Mouse (Mus musculus) hindbrain, embryonic 13.5 days (tissue): Measurements from ENCODE around the gene Phf6. TPM values are rescaled to one million over a fixed set of nuclear protein-coding genes. Genes with fewer than 3 reads are reported as not detected.
"Not testable (repeated sequence)": the region's sequence is repeated elsewhere in the genome, so short reads cannot be mapped to it uniquely, and the experiment has no call there.

Experiments used
- ATAC-seq: fragments of 200-750 bp; cut with Nextera tagmentation; 2 replicates; pipeline ENCODE4 v1.8.0; 2017; ENCODE audit warnings: moderate TSS enrichment; ENCODE audit not compliant: low FRiP score
- H3K27ac ChIP-seq: fragments of 300-500 bp; sonication (generic); 2 replicates; pipeline ENCODE4 v1.5.1; 2015; ENCODE audit warnings: inconsistent platforms, mild to moderate bottlenecking, moderate library complexity
- H3K27me3 ChIP-seq: fragments of 300-500 bp; sonication (generic); 2 replicates; pipeline ENCODE4 v1.6.1; 2015; ENCODE audit warnings: mild to moderate bottlenecking, inconsistent platforms
- H3K36me3 ChIP-seq: fragments of 300-500 bp; sonication (generic); 2 replicates; pipeline ENCODE4 v1.6.1; 2015; ENCODE audit warnings: mild to moderate bottlenecking, inconsistent platforms
- H3K4me1 ChIP-seq: fragments of 300-500 bp; sonication (generic); replicated peaks from 2 replicates; pipeline ENCODE4 v1.6.1; 2015; ENCODE audit warnings: inconsistent platforms
- H3K4me2 ChIP-seq: fragments of 300-500 bp; sonication (generic); 2 replicates; pipeline ENCODE4 v1.6.1; 2015; ENCODE audit warnings: inconsistent platforms, mild to moderate bottlenecking, moderate library complexity
- H3K4me3 ChIP-seq: fragments of 300-500 bp; sonication (generic); 2 replicates; pipeline ENCODE4 v1.5.1; 2015; ENCODE audit warnings: mild to moderate bottlenecking, inconsistent platforms
- H3K9ac ChIP-seq: fragments of 300-500 bp; sonication (generic); 2 replicates; pipeline ENCODE4 v1.6.1; 2015; ENCODE audit warnings: mild to moderate bottlenecking, inconsistent platforms
- H3K9me3 ChIP-seq: fragments of 300-500 bp; sonication (generic); 2 replicates; pipeline ENCODE4 v1.6.1; 2016; ENCODE audit warnings: inconsistent platforms
- WGBS: fragments of 180-500 bp; shearing (Covaris S2); methylation state at CpG from one replicate; pipeline ENCODE4 v1.1.7; 2015; 5-methylcytosine and 5-hydroxymethylcytosine counted together
- polyA plus RNA-seq: library from polyadenylated mRNA; unstranded; fragments of >200 nt; fragmentation: Nextera tagmentation; extraction: Ambion mirVana; gene quantifications from 2 replicates; pipeline ENCODE4 v1.2.1, GENCODE M21; 2015

Phf6 gene
- polyA plus RNA-seq, 1 experiment from 2014 or later, result 77.8 TPM

- Histone ChIP-seq H3K27ac (peak within 1 kb of the TSS; percentile 93), H3K4me1 (peaks cover 10% of the 10 kb centered on the region), H3K9me3 (no peaks in the 10 kb centered on the region), H3K4me2 (peak within 1 kb of the TSS; percentile 52), H3K4me3 (peak within 1 kb of the TSS; percentile 60), H3K27me3 (no peaks in the 10 kb centered on the region), H3K9ac (peak within 1 kb of the TSS; percentile 79), H3K36me3 (no peaks in the 10 kb centered on the region)
- 14% methylated on average over 66 of the region's 72 CpGs for WGBS
- peak; percentile 98 for ATAC-seq
Measured at GRCm38 (mm10) chrX:52987905-52988783, 76.1 kb downstream of the Phf6 start, which contains the start of gene Hprt. Hprt (plus strand) TSS chrX:52988137.

GRCm38 (mm10) chrX:52994726-52995125 lies 82.7 kb downstream of the Phf6 start:
- H3K4me3 ChIP-seq, H3K4me2 ChIP-seq, H3K4me1 ChIP-seq, H3K36me3 ChIP-seq, H3K9ac ChIP-seq, H3K27ac ChIP-seq, ATAC-seq, H3K9me3 ChIP-seq, H3K27me3 ChIP-seq: not testable (repeated sequence)
- 86% methylated on average over 5 of the region's 5 CpGs for WGBS

GRCm38 (mm10) chrX:53004887-53005286 lies 92.8 kb downstream of the Phf6 start:
- H3K4me3 ChIP-seq, H3K4me1 ChIP-seq, ATAC-seq, H3K4me2 ChIP-seq, H3K27ac ChIP-seq, H3K27me3 ChIP-seq, H3K9ac ChIP-seq, H3K9me3 ChIP-seq, H3K36me3 ChIP-seq: not testable (repeated sequence)
- WGBS, result 75% methylated on average over 4 of the region's 4 CpGs

GRCm38 (mm10) chrX:53006062-53006461 lies 94.0 kb downstream of the Phf6 start:
- 57% methylated on average over 3 of the region's 3 CpGs for WGBS
- no peak for ATAC-seq
- H3K9me3 ChIP-seq, result no peaks in the 10 kb centered on the region
- H3K4me3 ChIP-seq, result no peak overlapping the region
- no peak overlapping the region for H3K9ac ChIP-seq
- H3K27ac ChIP-seq, result no peak overlapping the region
- H3K27me3 ChIP-seq, result no peaks in the 10 kb centered on the region
- H3K4me2 ChIP-seq, result no peak overlapping the region
- H3K36me3 ChIP-seq, result peaks cover under 1% of the 10 kb centered on the region
- H3K4me1 ChIP-seq, result no peaks in the 10 kb centered on the region

Other genes with a start within 250 kb of the Phf6 start
- gene Ccdc160, start 121.1 kb upstream of the Phf6 start, polyA plus RNA-seq, result 4.1 and 5.4 TPM in 2 replicates
- gene Hprt, start 75.9 kb downstream of the Phf6 start, polyA plus RNA-seq, result 85.9 and 88.8 TPM in 2 replicates